Mouse (Mus musculus): ENCODE data around the gene Lysmd1. TPM values are rescaled to one million over a fixed set of nuclear protein-coding genes. Genes with fewer than 3 reads are reported as not detected.
"Not testable (repeated sequence)": the region's sequence is repeated elsewhere in the genome, so short reads cannot be mapped to it uniquely, and the experiment has no call there.

Lysmd1 gene
- total RNA-seq (2017): 4.1 to 5.9 TPM (median 5.7 TPM) in 3 replicates

DNA sequence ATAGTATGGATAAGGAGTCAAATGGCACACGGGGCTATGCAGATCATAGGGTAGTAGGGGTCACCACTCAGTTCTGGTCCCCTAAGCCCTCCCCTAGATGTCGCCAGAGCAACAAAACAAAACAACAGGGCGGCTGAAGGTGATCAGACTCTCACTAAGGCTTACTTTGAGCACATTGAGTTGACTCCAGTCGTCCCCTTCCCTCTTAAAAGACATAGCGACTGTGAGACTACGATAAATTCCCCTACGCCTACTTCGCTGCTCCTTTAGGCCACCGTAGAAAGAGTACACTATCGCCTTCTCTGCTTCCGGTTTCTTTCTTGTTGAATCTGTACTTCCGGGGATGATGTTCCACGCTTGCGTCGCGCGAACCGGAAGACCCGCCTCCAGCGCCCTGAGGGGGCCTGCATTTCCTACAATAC, at the start of gene Lysmd1, which contains the start of gene Scnm1:
Gene Lysmd1 (plus strand): TSS at position 409 of the 422 bp plus-strand sequence.
Gene Scnm1 (minus strand): TSS at position 332 of the 422 bp plus-strand sequence.
- ATAC-seq (replicated peaks; ENCODE audit: insufficient number of reproducible peaks, low FRiP score, low TSS enrichment, poor library complexity, severe bottlenecking): peak; percentile 93

DNA sequence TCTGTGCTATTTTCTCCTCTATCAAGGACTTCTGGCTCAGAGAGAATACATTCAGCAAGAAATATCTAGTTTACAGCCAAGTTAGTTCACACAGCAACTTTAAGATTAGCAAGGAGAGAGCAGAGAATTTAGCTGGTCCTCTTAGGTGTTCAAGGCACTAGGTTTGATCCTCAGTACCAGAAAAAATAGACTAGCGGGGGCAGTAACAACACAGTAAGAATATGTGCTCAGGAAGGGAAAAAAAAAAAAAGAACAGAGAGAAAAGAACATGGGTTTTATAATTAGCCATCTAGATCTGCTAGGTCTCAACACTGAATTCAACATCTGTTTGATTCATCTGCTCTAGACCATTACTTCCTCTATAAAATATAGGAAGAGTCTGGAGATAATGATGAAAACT, 45.8 kb upstream of the Lysmd1 start:
- no peak for ATAC-seq (replicated peaks; ENCODE audit: insufficient number of reproducible peaks, low FRiP score, low TSS enrichment, poor library complexity, severe bottlenecking)

- no peak for ATAC-seq (replicated peaks; ENCODE audit: insufficient number of reproducible peaks, low FRiP score, low TSS enrichment, poor library complexity, severe bottlenecking)
Observed at GRCm38 (mm10) chr3:95100854-95101253, 33.0 kb upstream of the Lysmd1 start.

DNA sequence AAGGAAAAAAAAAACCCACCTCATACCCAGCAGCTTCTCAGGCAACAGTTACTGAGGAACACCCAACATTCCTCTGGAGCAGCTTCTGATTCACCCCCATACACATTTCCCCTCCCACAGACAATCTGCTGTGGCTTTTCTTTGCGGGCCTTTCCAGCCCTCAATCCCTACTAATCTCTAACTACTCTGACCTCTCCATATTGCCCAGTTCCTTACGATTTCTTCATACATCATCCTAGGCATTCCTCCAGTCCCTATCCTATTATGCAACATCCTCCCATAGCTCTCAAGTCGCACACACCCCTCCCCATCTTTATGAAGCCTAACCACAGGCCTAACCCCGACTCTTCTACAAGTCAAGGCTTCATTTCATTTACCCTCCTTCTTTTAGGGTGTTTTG, 28.8 kb upstream of the Lysmd1 start:
- ATAC-seq (replicated peaks; ENCODE audit: insufficient number of reproducible peaks, low FRiP score, low TSS enrichment, poor library complexity, severe bottlenecking): no peak

GRCm38 (mm10) chr3:95105586-95106337, 28.1 kb upstream of the Lysmd1 start:
- ATAC-seq (replicated peaks; ENCODE audit: insufficient number of reproducible peaks, low FRiP score, low TSS enrichment, poor library complexity, severe bottlenecking): 0 out of 2 replicates have a peak, but pooled peaks have one; percentile 9

GRCm38 (mm10) chr3:95106338-95107117, 27.4 kb upstream of the Lysmd1 start, which contains the start of gene Pip5k1a:
Gene Pip5k1a (minus strand): TSS chr3:95106930.
- ATAC-seq (replicated peaks; ENCODE audit: insufficient number of reproducible peaks, low FRiP score, low TSS enrichment, poor library complexity, severe bottlenecking): peak; percentile 91

DNA sequence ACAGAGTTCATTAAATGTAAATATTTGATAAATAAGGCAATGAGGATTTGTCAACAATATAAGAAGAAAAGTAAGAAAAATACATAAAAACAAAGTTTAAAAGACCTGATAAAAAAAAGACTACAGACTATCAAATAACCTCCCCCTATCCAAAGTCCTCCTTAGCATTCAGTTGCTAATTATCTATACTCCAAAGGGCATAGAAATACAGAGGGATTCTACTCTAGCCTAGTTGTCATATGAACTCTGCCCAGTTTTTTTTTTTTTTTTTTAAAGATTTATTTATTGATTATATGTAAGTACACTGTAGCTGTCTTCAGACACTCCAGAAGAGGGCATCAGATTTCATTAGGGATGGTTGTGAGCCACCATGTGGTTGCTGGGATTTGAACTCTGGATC, 26.6 kb upstream of the Lysmd1 start:
- not testable (repeated sequence) for ATAC-seq (replicated peaks; ENCODE audit: insufficient number of reproducible peaks, low FRiP score, low TSS enrichment, poor library complexity, severe bottlenecking)

- ATAC-seq (replicated peaks; ENCODE audit: insufficient number of reproducible peaks, low FRiP score, low TSS enrichment, poor library complexity, severe bottlenecking): no peak
Observed at GRCm38 (mm10) chr3:95107898-95108297, 26.0 kb upstream of the Lysmd1 start.

DNA sequence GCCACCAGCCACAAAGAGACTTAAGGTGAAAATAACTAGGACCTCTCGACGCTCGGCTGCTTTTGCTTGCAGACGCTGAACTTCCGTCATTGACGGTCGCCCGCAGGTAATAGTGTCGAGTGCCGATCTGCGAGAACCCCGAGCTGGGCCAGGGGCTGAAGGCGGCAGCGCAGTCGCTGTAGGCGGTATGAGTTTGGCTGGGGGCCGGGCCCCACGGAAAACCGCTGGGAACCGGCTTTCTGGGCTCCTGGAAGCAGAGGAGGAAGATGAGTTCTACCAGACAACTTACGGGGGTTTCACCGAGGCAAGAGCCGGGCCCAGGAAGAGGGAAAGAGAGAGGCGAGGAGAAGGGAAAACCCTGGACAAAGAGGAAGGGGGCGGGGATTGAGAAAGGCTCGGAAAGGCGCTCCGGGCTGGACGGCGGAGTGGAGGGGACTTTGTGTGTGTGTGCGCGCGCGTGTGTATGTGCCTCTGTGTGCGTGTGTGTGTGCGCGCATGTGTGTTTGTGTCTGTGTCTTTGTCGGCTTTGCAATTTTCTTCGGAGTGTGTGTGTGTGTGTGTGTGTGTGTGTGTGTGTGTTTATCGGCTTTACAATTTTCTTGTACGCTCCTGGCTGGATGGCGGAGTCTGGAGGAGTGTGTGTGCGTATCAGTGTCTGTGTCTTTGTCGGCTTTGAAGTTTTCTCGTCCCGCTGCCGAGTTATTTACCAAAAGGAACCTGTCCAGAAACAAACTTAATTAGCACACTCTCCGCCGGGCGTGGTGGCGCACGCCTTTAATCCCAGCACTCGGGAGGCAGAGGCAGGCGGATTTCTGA, 22.8 kb upstream of the Lysmd1 start, which contains the start of gene Vps72:
Gene Vps72 (plus strand): TSS at position 112 of the 816 bp plus-strand sequence.
- ATAC-seq (replicated peaks; ENCODE audit: insufficient number of reproducible peaks, low FRiP score, low TSS enrichment, poor library complexity, severe bottlenecking): peak; percentile 93

DNA sequence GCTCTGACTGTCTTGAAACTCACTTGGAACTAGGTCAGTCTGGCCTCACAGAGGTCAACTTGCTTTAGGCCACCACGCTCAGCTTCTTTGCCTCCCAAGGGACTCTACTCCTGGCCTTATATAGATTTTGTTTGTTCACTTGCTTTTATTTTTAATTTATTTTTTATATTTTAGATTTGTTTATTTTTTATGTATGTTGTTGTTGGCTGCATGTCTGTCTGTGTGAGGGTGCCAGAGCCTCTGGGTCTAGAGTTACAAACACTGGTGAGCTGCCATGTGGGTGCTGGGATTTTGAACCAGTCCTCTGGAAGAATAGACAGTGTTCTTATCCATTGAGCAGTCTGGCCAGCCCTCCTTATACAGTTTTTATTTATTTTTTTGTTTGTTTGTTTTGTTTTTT, 21.1 kb upstream of the Lysmd1 start:
- ATAC-seq (replicated peaks; ENCODE audit: insufficient number of reproducible peaks, low FRiP score, low TSS enrichment, poor library complexity, severe bottlenecking): no peak

GRCm38 (mm10) chr3:95117751-95118150, 16.1 kb upstream of the Lysmd1 start:
- ATAC-seq (replicated peaks; ENCODE audit: insufficient number of reproducible peaks, low FRiP score, low TSS enrichment, poor library complexity, severe bottlenecking): no peak

GRCm38 (mm10) chr3:95121580-95121979, 12.3 kb upstream of the Lysmd1 start:
- no peak for ATAC-seq (replicated peaks; ENCODE audit: insufficient number of reproducible peaks, low FRiP score, low TSS enrichment, poor library complexity, severe bottlenecking)

DNA sequence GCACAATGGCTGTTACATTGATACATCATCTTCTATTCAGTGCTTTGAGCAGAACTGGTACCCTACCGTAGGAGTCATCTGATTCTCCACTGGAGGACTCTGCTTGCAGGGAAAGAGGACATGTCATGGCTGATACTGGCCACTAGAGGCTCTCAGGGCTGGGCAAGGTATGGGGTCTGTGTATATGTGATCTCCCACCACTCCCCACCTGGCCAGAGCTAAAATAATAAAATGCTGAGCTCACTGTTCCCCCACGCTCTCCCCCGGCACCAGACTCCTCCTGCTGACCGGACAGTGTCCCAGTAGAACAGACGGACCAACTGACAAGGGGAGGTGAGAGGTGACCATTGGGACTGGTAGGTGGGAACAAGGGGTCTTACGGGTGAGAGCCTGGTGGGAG, 9.6 kb upstream of the Lysmd1 start, which contains the start of gene Tmod4:
Gene Tmod4 (plus strand): TSS at position 231 of the 400 bp plus-strand sequence.
- ATAC-seq (replicated peaks; ENCODE audit: insufficient number of reproducible peaks, low FRiP score, low TSS enrichment, poor library complexity, severe bottlenecking): 0 out of 2 replicates have a peak, but pooled peaks have one; percentile 57

DNA sequence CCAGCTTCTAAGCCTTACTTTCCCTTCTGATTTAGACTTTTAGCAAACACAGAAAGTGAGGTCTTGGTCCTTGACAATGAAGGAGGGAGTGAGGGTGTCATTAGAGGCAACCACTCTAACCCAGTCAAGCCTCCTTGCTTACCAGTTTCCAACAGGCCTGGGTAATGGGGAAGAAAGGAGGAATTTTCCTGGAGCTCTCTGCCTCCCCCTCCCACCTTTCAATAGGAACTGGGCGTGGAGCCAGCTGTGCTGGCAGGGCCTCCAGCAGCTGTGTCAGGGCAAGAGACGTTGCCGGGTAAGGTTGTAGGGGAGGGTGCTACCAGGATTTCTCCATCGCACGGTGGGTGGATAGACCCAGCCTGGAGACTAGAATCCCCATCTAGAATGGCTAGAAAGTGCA, 8.9 kb upstream of the Lysmd1 start:
- ATAC-seq (replicated peaks; ENCODE audit: insufficient number of reproducible peaks, low FRiP score, low TSS enrichment, poor library complexity, severe bottlenecking): no peak

DNA sequence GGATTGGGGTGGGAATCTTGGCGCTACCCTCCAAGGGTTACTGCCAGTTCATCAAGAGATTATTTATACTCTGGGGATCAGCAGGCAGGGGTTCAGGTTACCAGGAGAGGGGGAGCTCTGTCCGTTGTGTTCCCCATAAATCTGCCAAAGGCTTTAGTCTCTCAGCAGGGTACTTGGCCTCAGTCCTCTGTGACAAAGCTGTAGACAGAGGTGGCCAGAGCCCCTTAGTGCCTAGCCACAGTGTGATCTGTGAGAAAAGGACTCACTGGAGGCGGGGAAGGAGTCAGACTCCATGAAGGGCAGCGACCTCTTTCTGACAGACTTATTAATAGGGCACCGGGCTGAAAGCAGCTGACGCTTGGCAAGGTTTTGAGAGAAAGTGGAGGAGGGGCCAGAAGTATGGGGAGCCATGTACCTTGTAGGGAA, 4.6 kb upstream of the Lysmd1 start:
- ATAC-seq (replicated peaks; ENCODE audit: insufficient number of reproducible peaks, low FRiP score, low TSS enrichment, poor library complexity, severe bottlenecking): no peak

DNA sequence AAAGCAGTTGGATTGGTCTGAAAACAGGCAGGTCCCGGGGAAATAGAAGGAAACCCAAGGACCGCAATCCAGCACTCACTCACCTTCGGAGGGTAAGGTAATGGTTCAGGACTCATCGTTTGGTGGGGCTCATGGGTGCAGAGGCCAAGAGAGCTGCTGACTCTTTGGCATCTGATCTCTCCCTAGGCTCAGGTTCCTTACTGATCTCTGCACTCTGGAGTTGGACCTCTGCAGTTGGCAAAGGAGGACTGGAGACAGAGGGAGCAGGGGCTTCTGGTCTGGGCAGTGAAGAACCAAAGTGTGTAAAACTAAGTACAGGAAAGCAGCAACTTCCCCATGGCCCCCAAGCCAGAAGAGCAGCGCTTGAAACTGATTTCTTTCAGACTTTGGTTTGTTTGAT, 3.8 kb upstream of the Lysmd1 start:
- ATAC-seq (replicated peaks; ENCODE audit: insufficient number of reproducible peaks, low FRiP score, low TSS enrichment, poor library complexity, severe bottlenecking): no peak

- not testable (repeated sequence) for ATAC-seq (replicated peaks; ENCODE audit: insufficient number of reproducible peaks, low FRiP score, low TSS enrichment, poor library complexity, severe bottlenecking)
Observed at GRCm38 (mm10) chr3:95132389-95132788, 1.5 kb upstream of the Lysmd1 start.

DNA sequence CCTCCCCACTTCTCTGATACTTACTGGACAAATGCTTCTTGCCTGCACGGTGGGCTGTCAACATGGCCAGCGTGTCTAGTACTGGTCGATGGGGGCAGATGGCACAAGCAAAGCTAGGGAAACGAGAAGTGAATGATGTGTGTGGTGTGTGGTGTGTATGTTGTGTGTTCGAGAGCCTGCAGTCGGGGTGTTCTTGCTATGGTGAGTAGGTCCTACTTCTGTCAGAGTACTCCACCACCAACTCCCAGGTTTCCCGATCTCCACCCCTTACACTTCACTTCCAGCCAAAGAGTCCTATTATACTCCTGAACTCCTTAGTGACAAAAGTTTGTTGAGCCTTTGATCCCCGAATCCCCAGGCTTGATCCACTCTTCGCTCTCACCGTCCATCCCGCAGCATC, 712 bp upstream of the Lysmd1 start:
- no peak for ATAC-seq (replicated peaks; ENCODE audit: insufficient number of reproducible peaks, low FRiP score, low TSS enrichment, poor library complexity, severe bottlenecking)

GRCm38 (mm10) chr3:95134133-95134532, 245 bp downstream of the Lysmd1 start:
- ATAC-seq (replicated peaks; ENCODE audit: insufficient number of reproducible peaks, low FRiP score, low TSS enrichment, poor library complexity, severe bottlenecking): 0 out of 2 replicates have a peak, but pooled peaks have one; percentile 4

All from monocyte, adult 5-6 weeks (primary cell).